Mouse (Mus musculus) natural killer cell, adult 2 months (primary cell): Measurements from ENCODE around the gene Arhgap25.
"Not testable (repeated sequence)": the region's sequence is repeated elsewhere in the genome, so short reads cannot be mapped to it uniquely, and the experiment has no call there.

Source experiments
- DNase-seq, 2 experiments: peaks; one replicate each; pipeline ENCODE4 v3.0.0; 2022; ENCODE audit warnings: low spot score in 2 of 2

Arhgap25 gene

GRCm38 (mm10) chr6:87536270-87536669 is 3.2 kb upstream of the Arhgap25 start:
- DNase-seq = no peak

GRCm38 (mm10) chr6:87535651-87536050 is 2.6 kb upstream of the Arhgap25 start:
- no peak for DNase-seq

- peak; percentile 61 to 62 for DNase-seq
Observed at GRCm38 (mm10) chr6:87534855-87535575, 2.0 kb upstream of the Arhgap25 start.

- DNase-seq = no peak
Observed at GRCm38 (mm10) chr6:87531456-87532015, 1.5 kb downstream of the Arhgap25 start.

- no peak for DNase-seq
Observed at GRCm38 (mm10) chr6:87530386-87530785, 2.7 kb downstream of the Arhgap25 start.

GRCm38 (mm10) chr6:87527846-87528557 is 5.1 kb downstream of the Arhgap25 start:
- no peak for DNase-seq

GRCm38 (mm10) chr6:87527366-87527765 is 5.7 kb downstream of the Arhgap25 start:
- DNase-seq = no peak

GRCm38 (mm10) chr6:87525126-87525525 is 7.9 kb downstream of the Arhgap25 start:
- no peak for DNase-seq

- no peak for DNase-seq
Observed at GRCm38 (mm10) chr6:87524281-87524680, 8.8 kb downstream of the Arhgap25 start.

- no peak for DNase-seq
Observed at GRCm38 (mm10) chr6:87523736-87524135, 9.3 kb downstream of the Arhgap25 start.

- no peak for DNase-seq
Observed at GRCm38 (mm10) chr6:87523085-87523484, 10.0 kb downstream of the Arhgap25 start.

- no peak for DNase-seq
Observed at GRCm38 (mm10) chr6:87522236-87522635, 10.8 kb downstream of the Arhgap25 start.

- not testable (repeated sequence) for DNase-seq
Observed at GRCm38 (mm10) chr6:87521705-87522104, 11.4 kb downstream of the Arhgap25 start.

- DNase-seq = no peak
Observed at GRCm38 (mm10) chr6:87520572-87520971, 12.5 kb downstream of the Arhgap25 start.

- DNase-seq = no peak
Observed at GRCm38 (mm10) chr6:87519809-87520208, 13.2 kb downstream of the Arhgap25 start.

GRCm38 (mm10) chr6:87518622-87519021 is 14.4 kb downstream of the Arhgap25 start:
- no peak for DNase-seq

- no peak for DNase-seq
Observed at GRCm38 (mm10) chr6:87517753-87518409, 15.2 kb downstream of the Arhgap25 start.

GRCm38 (mm10) chr6:87514321-87514720 is 18.7 kb downstream of the Arhgap25 start:
- DNase-seq = no peak

- peak; percentile 64 to 76 for DNase-seq
Observed at GRCm38 (mm10) chr6:87513046-87513767, 19.9 kb downstream of the Arhgap25 start.

- no peak for DNase-seq
Observed at GRCm38 (mm10) chr6:87510999-87511398, 22.1 kb downstream of the Arhgap25 start.

- DNase-seq = no peak
Observed at GRCm38 (mm10) chr6:87509806-87510205, 23.3 kb downstream of the Arhgap25 start.

- DNase-seq = no peak
Observed at GRCm38 (mm10) chr6:87504875-87505274, 28.2 kb downstream of the Arhgap25 start.
